Comparison of ENCODE assay signal across 17 mouse cellular contexts in the genomic region with DNA sequence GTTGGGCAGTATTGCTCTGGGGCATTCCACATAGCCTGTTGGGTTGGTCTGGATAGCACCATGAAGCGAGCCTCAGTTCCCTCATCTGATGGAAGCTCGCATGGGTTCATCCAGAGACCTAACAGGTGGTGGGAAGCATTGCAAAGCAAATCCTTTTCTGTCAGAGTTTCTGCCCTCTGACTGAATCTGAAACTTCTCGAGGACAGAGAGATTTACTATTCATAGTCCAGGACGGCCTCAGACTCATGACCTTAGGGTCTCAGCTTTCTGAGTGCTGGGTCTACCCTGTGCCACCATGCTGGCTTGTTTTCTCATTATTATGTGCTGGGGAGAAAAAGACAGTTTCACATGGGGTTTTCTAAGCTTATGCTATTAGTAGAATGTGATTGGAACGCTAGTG.
DNase-seq lines count a peak whose midpoint lies in the region; ATAC-seq and TF ChIP-seq lines count a peak whose summit lies in the region.
"Had no signal": no experiment of that assay in that cellular context is flagged by ENCODE, and none has a peak within 500 bp of the region (broad histone marks: within the 10 kb centered on the region; RNA-seq: fewer than 3 reads in every experiment).

No protein-coding gene starts in this region.

- H3K4me3 ChIP-seq in embryonic facial prominence, embryonic 15.5 days (replicated peaks): no peak overlapping the region
- H3K4me3 ChIP-seq in embryonic facial prominence, embryonic 10.5 days: no peak overlapping the region
- no peak overlapping the region for H3K4me3 ChIP-seq in heart, embryonic 15.5 days
- no peak overlapping the region for H3K4me3 ChIP-seq in layer of hippocampus, adult 2 months
- no peak overlapping the region for H3K4me3 ChIP-seq in brown adipose tissue, adult 24 weeks (ENCODE audit: insufficient read depth, low read depth, low read length)
- H3K4me3 ChIP-seq: heart, embryonic 10.5 days; midbrain, embryonic 12.5 days had no signal

- 0 out of 2 replicates have a peak overlapping the region, but pooled peaks have one; percentile 1 for H3K27ac ChIP-seq in embryonic facial prominence, embryonic 15.5 days (replicated peaks)
- H3K27ac ChIP-seq in embryonic facial prominence, embryonic 10.5 days (replicated peaks): no peak overlapping the region; the same call in 1 of the 2 replicates
- peak overlapping the region; percentile 40; the same call in 1 of the 2 replicates for H3K27ac ChIP-seq in heart, embryonic 15.5 days
- H3K27ac ChIP-seq in layer of hippocampus, adult 2 months: peak overlapping the region; percentile 14; the same call in 1 of the 2 replicates
- peak overlapping the region; percentile 52 for H3K27ac ChIP-seq in brown adipose tissue, adult 24 weeks (replicated peaks; ENCODE audit: low read depth, low read length)
- H3K27ac ChIP-seq: heart, embryonic 10.5 days; midbrain, embryonic 12.5 days had no signal

- H3K9ac ChIP-seq in embryonic facial prominence, embryonic 15.5 days: no peak overlapping the region
- no peak overlapping the region for H3K9ac ChIP-seq in heart, embryonic 15.5 days
- H3K9ac ChIP-seq: forebrain, postnatal 0 days; midbrain, embryonic 12.5 days had no signal

- H3K4me1 ChIP-seq in embryonic facial prominence, embryonic 15.5 days: peaks cover 42% of the 10 kb centered on the region
- H3K4me1 ChIP-seq in embryonic facial prominence, embryonic 10.5 days: peaks cover 40% of the 10 kb centered on the region
- H3K4me1 ChIP-seq in heart, embryonic 15.5 days (replicated peaks): peaks cover 26% of the 10 kb centered on the region
- H3K4me1 ChIP-seq in brown adipose tissue, adult 24 weeks (ENCODE audit: control insufficient read depth, insufficient read depth, insufficient read length, low read length): peaks cover 12% of the 10 kb centered on the region; the same call in 1 of the 2 replicates
- H3K4me1 ChIP-seq: midbrain, embryonic 12.5 days had no signal

- H3K9me3 ChIP-seq in embryonic facial prominence, embryonic 15.5 days (replicated peaks): no peaks in the 10 kb centered on the region
- H3K9me3 ChIP-seq in embryonic facial prominence, embryonic 10.5 days: no peaks in the 10 kb centered on the region
- no peaks in the 10 kb centered on the region for H3K9me3 ChIP-seq in heart, embryonic 15.5 days (replicated peaks)
- H3K9me3 ChIP-seq: heart, embryonic 10.5 days; midbrain, embryonic 12.5 days had no signal

- H3K4me2 ChIP-seq in embryonic facial prominence, embryonic 15.5 days (replicated peaks): no peak overlapping the region
- no peak overlapping the region for H3K4me2 ChIP-seq in heart, embryonic 15.5 days
- H3K4me2 ChIP-seq: midbrain, embryonic 12.5 days had no signal

- ATAC-seq in embryonic facial prominence, embryonic 15.5 days (ENCODE audit: insufficient number of reproducible peaks, low FRiP score, low TSS enrichment, low read depth): no peak
- no peak for ATAC-seq in heart, embryonic 15.5 days (replicated peaks; ENCODE audit: insufficient number of reproducible peaks, insufficient read depth, low FRiP score, low read depth)
- ATAC-seq: forebrain, postnatal 0 days; lung, postnatal 0 days had no signal

- H3K36me3 ChIP-seq in embryonic facial prominence, embryonic 15.5 days: no peaks in the 10 kb centered on the region
- H3K36me3 ChIP-seq in embryonic facial prominence, embryonic 10.5 days (replicated peaks): no peaks in the 10 kb centered on the region
- no peaks in the 10 kb centered on the region for H3K36me3 ChIP-seq in heart, embryonic 15.5 days
- H3K36me3 ChIP-seq: heart, embryonic 10.5 days; midbrain, embryonic 12.5 days had no signal

- no peak for DNase-seq in embryonic facial prominence, embryonic 10.5 days (ENCODE audit: low spot score)
- DNase-seq in heart, adult 18-20 months: no peak
- no peak for DNase-seq in layer of hippocampus, adult 2 months (ENCODE audit: low spot score in 2 of 2)
- DNase-seq in layer of hippocampus, adult 9-11 months: no peak
- no peak for DNase-seq in T-cell, adult 2 months (ENCODE audit: low spot score)
- DNase-seq: adrenal gland, postnatal 36 days; cerebellum, adult 11-12 months; cerebellum, postnatal 10 days; forebrain, postnatal 0 days; gastrocnemius, postnatal 36 days; kidney, postnatal 10 days had no signal

- WGBS in embryonic facial prominence, embryonic 15.5 days: 72% methylated on average over 5 of the region's 5 CpGs
- 67% methylated on average over 5 of the region's 5 CpGs for WGBS in embryonic facial prominence, embryonic 10.5 days
- WGBS in heart, embryonic 15.5 days: 69% methylated on average over 5 of the region's 5 CpGs

- no peak for TF ChIP-seq CTCF in layer of hippocampus, adult 2 months (conservative IDR thresholded peaks at IDR 0.05)

- H3K27me3 ChIP-seq in embryonic facial prominence, embryonic 15.5 days: no peaks in the 10 kb centered on the region
- no peaks in the 10 kb centered on the region for H3K27me3 ChIP-seq in embryonic facial prominence, embryonic 10.5 days (replicated peaks; ENCODE audit: low read depth, poor library complexity, severe bottlenecking)
- H3K27me3 ChIP-seq in heart, embryonic 15.5 days: no peaks in the 10 kb centered on the region
- H3K27me3 ChIP-seq: midbrain, embryonic 12.5 days had no signal
